Mouse (Mus musculus) cerebellum, postnatal 10 days (tissue): Measurements from ENCODE around the gene Xrra1.
"Not testable (repeated sequence)": the region's sequence is repeated elsewhere in the genome, so short reads cannot be mapped to it uniquely, and the experiment has no call there.

Experiments used
- DNase-seq, 2 experiments: peaks; one replicate each; pipeline ENCODE4 v3.0.0; 2021; ENCODE audit warnings: mixed read lengths in 2 of 2

The Xrra1 gene

DNA sequence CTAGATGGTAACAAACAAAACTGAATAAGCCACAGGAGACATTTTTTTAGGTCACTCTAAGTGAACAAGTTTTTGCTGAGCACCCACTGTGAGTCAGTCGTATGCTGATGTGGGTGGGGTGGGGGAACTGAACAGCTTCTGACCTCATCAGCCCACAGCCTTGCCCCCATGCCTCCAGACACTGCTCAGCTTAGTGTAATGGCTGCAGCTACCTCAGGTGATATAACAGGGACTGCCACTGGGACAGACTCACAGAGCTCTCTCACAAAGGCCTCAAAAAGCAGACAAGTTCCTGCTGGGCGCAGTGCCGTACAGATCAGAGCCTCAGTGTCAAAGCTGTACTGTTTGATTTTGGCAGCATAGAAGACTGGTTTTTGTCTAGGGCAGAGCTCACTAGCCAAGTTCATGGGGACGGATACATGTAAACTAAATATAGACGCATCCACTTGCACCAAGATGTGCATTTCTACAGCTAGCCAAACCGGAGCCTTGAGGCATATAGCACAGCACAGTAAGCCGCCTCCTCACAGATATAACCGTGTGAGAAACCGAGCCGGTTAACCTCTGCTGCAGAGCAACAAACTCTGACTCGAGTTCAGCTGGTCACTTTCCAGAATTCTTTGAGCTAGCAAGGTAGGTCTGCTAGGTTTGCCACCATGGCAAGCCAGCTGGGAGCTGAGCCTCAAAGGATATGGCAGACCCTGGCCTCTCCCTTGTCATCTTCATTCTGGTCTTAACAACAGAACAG, 44.2 kb downstream of the Xrra1 start:
- no peak for DNase-seq

DNA sequence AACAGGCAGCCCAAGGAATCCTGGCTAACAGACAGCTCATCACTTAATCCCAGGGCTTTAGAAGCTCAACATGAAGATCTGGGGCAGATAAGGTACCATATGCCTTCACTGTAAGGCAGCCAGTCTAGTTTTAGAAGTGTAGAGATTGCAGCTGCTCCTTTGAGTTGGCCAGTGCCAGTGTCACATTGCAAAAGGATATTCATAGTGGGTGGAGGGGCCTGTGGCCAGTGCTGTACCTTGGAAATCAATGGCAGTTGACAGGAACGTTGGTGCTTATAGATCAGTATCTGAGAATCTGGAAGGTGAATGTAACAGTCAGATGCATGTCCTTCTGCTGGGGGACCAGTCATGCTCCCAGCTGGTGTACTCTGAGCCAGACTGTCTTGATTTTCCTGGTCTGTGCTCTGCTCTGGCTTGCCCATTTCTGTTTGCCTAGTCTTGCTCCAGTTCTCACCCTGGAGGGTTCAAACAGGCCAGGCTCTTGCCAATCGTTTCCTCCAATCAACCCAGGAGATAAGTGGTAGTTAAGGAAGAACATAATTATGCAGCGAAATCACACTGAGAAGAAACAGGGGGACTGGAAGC, 45.6 kb downstream of the Xrra1 start:
- DNase-seq = peak in 1 of 2 experiments; percentile 35

DNA sequence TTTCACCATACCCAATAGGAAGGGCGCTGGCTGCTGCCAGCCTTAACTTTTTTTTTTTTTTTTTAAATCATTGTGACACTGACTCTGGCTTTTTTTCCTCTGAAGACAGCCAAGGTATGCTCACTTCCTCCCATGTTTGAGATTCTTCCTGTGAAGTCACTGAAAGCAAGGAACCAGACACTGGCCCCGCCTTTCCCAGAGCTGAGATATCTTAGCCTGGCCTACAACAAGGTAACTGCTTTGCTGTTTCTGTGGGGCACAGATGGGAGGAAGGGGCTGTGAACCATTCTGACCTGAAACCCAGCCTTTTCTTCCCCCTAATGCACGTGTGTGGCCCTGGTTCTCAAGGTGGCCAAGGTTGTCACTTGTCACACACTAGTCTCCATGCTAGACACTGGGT, 47.4 kb downstream of the Xrra1 start:
- no peak for DNase-seq

DNA sequence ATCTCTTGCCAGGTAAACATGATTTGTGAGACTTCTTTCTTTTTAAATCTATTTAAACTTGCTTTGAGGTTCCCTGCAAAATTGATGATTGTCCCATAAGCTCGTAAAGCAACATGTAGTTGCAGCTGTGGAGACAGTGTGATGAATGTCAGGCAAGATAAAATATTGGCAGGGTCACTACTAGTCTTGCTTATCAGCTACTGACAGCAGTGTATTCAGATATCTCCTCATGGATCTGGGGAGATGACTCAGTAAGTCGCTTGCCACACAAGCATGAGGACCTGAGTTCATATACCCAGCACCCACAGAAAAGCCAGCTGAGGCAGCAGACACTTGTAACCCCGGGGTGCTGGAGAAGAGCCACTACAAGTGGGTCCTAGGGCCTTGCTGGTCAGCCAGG, 48.5 kb downstream of the Xrra1 start:
- DNase-seq = no peak

DNA sequence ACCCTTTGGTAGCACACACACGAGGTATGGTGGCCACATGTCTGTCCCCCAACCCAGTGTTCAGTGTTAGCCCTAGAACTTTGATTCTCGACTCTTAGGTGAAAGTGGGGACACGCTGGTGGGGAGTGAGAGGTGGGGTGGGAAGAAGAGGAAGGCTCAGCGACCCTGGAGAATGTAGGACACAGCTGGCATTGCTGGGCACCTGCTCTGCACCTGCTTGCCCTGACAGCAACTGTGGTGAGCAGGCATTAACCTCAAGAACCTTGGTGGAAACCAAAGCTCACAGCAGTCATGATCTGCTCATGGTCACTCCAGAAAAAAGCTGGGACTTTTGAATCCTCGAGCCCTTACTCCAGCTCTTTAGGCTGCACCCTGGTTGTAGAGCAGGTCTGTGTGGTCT, 52.1 kb downstream of the Xrra1 start:
- DNase-seq = no peak

DNA sequence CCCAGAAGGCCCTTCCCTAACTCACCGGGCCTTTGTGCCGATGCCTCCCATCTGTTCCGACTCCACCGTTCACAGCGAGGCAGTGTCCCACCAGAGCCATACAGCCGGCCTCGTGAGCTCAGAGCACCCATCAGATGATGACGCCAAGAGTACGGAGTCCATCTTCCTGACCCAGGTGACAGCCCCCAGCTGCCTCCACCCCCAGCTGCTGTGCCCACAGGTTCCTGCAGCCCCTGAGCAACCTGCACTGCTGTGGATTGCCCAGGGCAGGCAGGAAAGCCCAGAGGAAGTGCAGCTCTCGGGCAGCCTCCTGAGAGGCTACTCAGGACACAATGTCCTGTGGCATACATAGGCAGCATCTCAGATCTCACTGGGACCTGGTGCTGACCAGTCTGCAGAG, 55.4 kb downstream of the Xrra1 start:
- DNase-seq = no peak

DNA sequence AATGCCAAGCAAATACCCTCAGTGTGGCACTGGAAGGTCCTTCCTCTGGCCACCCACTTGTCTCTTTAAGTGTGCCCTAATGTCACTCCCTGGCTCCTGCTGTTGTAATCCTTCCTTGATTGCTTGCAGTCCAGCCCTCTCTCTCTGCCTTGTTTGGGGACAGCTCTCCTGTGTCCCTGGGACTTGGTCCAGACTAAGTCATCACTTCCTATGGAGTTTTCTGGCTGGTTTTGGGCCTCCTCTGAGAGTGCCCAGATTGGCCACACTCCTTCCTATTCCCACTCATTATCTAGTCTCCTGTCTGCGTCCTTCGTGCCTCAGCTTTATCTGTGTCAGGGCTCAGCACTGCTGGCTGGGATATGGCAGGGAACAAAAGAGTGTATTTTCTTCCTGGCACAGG, 56.6 kb downstream of the Xrra1 start:
- no peak for DNase-seq

DNA sequence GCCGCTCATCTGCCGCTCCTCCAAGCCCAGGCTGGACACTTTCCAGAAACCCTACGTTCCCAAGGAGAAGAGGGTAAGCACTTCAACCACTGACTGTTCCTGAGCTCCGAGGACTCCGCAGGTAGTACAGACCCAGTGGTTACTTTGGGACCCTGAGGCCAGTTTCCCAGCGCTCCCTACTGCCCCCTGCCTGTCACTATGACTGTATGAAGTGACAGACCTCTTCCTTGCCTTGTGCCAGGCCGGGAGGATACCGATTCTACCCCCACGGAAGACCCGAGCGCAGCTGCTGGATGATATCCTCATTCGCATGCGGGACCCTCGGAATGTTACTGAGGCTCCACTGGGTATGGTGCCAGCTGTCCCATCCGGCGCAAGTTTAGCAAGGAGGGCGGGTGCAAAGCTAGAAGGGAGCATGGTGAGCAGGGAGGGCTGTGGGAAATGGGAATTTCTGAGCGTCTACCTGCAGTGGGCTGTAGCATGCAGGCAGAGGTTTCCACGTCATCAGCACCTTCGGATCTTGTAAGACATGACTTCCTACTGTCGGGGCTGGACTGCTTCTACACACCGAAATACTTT, 57.9 kb downstream of the Xrra1 start:
- DNase-seq = peak; percentile 76 to 84

DNA sequence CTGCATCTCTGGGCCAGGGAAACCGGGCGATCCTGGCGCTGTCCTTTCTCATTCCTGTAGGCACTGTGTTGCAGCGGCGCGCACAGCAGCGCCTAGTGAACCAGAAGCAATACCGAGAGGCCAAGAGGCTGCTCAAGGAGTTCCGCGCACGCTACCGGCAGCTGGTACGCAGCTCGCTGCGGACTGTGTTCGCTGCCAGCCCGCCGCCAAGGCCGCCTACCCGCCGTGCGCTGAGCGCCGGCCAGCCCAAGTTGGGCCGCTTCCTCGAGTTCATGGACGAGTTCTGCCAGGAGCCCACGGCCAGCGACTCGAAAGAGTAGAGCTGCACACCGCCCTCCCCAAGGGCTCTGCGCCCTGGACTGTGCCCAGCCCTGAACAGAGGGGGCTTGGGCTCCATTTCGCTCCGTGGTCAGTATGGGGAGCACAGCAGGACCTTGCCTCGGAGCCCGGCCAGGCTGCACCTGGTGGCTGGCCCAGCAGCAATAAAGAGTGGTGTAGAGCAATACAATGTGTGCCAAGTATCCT, 58.5 kb downstream of the Xrra1 start:
- DNase-seq = peak; percentile 81 to 90

DNA sequence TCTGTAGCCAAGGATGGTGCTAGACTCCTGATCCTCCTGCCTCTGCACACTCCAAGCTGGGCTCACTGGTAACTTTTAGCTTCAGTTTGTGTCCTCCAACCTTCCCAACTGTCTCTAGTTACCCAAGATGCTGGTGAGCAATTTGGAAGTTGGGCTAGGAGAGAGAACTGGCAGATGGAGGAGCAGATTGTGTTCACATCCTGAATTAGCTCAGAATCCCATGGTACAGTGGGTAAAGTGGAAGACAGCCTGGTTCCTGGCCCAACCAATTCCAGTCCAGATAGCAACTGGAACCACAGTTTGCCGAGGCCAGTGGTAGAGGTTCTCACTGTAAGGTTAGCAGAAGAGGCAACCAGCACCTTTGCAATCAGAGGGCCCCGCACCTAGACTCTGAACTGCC, 60.2 kb downstream of the Xrra1 start:
- DNase-seq = peak; percentile 48 to 60

DNA sequence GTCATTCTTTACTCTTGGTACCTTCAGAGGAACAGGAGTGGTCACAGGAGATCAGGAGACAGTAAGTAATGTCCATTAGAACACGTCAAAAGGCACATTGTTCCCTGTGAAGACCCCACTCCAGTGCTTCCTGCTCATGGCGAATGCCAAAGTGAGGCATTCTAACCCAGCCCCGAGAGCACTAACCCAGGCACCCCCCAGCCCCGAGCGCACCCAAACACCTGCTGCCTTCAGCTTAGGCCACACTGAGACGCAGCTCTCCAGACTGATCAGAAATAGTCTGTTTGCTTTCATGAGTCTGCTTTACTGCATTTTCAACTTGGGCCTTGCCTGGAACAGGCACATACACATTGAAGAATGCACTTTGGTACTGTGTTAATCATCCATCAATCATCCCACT, 61.1 kb downstream of the Xrra1 start:
- DNase-seq = no peak

DNA sequence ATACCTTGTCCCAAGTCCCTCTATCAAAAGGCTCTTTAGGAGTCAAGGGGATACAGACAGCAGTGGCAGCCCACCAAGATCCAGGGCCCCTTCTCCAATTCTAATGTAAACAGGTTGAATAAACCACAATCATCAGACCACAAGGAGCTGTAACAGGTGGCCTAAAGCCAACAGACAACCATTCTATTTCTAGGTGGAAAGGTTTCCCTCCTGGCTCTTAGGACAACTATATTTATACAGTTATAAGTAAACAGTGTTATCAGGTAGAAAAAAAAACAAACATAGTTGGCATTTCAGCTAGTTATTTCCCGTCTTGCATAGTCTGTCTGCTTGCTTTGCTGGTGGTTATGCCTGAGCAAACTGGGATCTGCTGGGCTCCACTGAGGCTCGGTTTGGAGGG, 61.5 kb downstream of the Xrra1 start:
- no peak for DNase-seq

DNA sequence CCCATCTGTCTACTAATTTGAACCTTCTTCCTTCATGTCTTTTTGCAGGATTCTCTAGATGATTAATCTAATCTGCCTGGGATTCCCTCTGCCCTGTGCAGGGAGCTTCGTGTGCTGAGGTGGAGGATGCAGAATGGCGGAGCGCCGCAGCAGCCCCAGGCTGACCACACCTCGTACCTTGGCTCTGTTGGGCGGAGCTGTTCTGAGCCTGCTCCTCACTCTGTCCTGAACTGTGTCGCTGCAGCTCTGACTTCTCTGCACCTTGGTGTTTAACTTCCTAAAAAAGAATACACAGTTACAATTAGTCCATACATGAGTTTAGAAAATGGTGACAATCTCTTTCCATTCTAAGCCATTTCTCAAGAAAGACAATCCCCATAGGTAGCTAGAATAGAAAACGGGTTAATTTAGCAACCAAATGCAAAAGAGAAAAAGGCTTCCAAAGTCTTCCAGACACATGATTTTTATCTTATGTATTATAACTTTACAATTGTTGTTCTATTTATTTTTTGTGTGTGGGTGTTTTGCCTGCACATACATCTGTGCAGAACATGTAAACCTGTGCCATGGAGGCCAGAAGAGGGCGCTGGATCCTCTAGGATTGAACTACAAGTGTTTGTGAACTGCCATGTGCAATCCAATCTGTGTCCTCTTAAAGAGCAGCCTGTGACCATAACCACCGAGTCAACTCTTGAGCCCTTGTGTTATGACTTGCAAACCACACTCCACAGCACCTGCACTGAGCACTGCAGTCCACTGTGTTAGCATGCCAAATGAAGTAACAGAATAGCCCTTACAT, 68.2 kb downstream of the Xrra1 start:
- peak; percentile 85 to 87 for DNase-seq

DNA sequence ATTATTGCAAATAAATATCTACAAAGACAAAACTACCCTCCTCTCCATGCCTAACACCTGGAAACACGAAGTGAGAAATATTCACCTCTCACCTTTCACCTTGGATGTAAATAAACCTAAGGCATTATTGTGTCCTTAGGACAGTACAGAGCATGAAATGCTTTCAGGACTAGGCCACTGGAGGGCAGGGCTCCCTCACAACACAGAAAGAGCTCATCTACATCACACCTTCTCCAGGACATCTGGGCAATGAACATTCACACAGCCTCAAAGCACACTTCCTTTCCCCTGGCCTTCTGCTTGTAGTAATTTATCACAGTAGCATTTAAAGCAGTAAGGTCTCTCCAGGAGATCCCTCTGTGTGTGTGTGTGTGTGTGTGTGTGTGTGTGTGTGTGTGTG, 76.8 kb downstream of the Xrra1 start:
- DNase-seq = peak in 1 of 2 experiments; percentile 48

DNA sequence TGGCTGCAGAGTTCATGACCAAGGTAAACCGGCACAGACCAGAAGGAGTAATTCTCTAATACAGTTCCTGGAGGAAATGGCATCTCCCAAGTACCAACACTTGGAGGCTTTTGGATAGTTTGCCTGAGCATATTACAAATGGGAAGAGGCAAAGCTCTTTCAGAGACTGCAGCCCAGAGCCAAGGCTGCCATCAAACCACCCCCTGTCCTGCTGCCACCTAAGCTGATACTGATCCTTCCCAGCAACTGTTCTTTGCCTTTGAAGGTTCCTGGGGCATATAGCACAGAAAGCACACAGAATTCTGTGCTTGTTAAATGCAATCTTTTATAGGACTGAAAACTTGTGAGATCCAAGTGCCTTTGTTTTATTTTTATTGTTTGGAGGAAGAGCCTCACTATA, 81.8 kb downstream of the Xrra1 start:
- DNase-seq = no peak

DNA sequence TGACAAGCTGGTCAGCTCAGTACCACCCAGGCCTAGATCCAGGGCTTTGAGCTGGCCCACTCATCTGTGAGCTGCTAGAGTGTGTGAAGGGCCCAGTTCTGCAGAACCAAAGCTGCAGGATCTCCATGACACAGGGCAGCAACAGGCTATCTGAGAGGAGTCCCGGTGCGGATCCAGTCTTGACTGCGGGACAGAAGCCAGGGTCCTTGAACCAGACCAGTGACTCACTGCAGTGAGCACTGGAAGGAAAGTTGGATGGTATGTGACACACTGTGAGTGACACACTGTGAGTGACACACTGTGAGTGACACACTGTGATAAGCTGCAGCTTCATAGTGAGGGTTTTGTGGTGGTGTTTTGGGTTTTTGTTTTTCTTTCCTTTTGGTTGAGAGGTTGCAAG, 85.6 kb downstream of the Xrra1 start:
- DNase-seq = no peak

DNA sequence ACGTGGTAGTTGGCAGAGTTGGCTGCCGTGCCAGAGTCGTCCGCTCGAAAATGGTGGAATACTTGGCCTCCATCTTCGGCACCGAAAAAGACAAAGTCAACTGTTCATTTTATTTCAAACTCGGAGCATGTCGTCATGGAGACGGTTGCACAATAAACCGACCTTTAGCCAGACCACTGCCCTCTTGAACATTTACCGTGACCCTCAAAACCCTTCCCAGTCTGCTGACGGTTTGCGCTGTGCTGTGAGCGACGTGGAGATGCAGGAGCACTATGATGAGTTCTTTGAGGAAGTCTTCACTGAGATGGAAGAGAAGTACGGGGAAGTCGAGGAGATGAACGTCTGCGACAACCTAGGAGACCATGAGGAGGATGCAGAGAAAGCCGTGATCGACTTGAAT, 86.1 kb downstream of the Xrra1 start:
- not testable (repeated sequence) for DNase-seq

DNA sequence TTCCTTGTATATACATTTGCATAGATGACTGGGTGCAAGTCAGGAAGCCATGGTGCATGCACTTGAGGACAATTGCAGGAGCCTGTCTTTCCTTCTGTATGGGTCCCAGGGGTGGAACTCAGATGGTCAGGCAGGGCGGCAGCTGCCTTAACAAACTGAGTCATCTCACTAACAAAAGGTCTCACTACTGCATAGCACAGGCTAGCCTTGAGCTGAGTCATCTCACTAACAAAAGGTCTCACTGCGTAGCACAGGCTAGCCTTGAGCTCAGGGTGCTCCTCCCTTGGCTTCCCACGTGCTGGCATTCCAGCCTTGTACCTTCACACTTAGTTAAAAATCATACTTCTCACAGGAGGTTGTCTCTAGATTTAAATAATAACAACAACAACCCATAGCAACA, 87.0 kb downstream of the Xrra1 start:
- DNase-seq = no peak

DNA sequence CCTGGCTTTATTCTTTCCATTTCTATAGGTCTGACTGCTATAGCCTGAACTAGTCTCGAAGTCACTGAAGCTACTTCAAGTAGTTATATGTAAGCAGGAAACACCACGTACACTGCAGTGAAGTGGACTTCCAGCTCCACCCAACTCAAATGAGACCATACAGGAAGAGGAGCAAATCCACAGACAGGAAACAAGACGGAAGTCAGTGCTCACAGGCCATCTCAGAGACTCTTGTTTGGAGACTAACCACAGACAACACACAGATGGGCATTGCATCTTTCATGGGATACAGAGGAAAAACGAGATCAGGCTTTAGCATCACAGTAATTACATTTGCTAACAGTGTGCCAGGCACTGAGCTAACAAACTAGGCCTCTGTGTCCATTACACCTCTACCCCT, 87.4 kb downstream of the Xrra1 start:
- DNase-seq = no peak

DNA sequence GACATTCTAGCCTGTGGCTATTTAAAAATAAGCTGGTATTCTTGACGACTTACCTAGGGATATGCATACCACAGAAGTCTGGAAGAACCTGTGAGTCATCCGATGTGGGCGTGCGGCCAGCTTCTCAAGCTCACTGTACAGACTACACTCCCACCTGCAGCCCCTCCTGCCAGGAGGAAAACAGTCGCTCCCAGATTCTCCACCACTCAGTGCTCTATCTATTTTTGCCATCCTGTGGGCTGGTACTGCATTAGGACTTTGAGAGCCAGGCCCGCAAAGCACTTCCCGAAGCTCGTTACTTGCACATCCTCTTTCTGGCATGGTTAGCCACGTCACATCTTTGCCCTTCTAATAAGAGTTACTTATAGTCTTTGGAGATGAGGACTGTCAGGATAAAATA, 88.4 kb downstream of the Xrra1 start:
- peak; percentile 64 to 76 for DNase-seq

DNA sequence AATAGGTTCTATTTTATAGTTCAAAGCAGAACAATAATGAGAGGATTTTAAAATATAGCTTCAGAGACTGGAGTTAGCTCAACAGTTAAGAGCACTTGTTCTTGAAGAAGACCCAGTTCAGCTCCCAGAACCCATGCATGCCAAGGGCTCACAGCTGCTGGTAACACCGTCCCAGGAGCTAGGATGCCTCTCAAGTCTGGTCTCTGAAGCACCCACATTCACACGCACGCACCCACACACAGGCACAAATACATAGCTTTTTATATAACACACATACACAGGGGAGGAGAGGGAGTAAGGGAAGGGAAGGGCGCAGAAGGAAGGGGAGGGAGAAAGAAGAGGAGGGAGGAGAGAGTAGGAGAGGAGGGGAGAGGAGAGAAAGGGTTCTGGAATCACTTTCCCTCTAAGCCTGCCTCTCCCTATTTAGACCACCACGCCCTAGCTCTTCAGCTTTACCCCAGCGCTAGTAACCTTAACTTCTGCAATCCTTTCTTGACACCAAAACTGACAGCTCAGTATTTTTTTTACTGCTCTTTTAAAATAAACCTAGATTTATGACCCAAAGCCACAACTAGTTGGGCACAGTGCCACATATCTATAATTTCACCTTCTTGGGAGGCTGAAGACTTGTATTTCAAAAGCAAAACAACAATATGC, 94.7 kb downstream of the Xrra1 start:
- no peak for DNase-seq

DNA sequence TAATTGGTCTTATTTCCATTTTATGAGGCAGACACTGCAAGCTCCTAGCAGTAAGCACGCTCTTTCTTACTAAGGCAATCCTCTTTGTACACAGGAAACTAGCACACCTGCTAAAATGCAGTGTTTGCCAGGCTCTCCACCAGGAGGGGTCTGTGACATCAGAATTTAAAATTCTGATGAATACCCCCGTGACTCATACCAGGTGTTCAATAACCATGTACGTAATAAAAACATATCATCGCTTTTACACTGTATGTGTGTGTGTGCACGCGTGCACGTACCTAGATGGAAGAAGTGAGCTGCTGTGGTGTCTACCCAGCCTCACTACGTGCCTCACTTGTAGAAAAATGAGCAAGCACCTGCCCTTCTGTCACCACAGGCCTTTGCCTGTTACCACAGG, 95.3 kb downstream of the Xrra1 start:
- DNase-seq = no peak

DNA sequence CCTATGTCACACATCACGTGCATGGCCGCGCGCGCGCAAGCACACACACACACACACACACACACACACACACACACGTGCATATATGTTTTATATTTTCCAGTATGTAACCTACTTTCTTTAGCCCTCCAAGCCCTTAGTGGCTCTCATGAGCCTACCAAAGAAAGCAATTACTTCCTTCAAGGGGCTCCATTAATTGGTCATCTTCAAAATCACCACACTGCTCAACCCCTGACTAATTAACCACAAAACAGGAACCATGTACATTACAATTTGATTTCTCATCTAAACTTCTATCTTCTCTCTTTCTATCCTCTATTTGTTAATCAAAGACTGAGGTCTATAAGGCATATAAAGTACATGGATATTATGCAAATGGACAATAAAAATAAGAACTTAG, 97.2 kb downstream of the Xrra1 start:
- DNase-seq = no peak
